Mouse (Mus musculus): ENCODE results near the gene Gpr161.

Gene Gpr161

DNA sequence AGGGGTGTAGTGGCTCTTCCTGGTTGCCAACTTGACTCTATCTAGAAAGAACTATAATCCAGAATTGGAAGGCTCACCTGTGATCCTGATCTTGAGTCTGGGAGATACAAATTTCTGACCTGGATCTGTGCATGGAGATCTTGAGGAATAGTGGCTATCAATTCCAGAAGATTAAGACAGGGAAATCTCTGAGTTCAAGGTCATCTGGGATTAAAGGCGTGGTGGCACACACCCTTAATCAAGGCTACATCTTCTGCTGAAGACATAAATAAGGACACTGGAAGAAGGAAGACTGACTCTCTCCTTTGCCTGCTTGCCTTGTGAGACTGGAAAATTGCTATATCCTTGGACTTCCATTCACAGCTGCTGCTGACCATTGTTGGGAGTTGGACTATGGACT, at the start of gene Gpr161:
TSS of gene Gpr161 (plus strand) at position 301 of the 400 bp plus-strand sequence.
- no peak for DNase-seq

- DNase-seq, result no peak
These were observed 49.0 kb upstream of the Gpr161 start for GRCm38 (mm10) chr1:165246587-165246986.

- no peak for DNase-seq
These were observed 48.5 kb upstream of the Gpr161 start for GRCm38 (mm10) chr1:165247085-165247484.

DNA sequence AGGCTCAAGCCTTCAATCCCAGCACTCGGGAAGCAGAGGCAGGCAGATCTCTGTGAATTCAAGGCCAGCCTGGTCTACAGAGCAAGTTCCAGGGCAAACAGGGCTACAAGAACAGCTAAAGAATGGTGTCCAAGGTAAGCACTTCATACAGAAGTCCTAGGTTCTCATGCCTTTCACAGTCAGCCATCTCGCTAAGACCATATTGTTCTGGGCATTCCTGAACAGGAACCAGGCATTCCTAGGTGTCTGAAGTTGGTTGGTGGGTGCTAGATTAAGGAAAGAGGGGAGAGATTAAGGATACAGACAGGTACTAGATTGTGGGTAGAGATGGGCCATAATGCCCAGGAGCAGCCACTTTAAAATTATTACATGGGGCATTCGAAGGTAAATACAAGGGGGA, 47.8 kb upstream of the Gpr161 start:
- DNase-seq, result no peak

DNA sequence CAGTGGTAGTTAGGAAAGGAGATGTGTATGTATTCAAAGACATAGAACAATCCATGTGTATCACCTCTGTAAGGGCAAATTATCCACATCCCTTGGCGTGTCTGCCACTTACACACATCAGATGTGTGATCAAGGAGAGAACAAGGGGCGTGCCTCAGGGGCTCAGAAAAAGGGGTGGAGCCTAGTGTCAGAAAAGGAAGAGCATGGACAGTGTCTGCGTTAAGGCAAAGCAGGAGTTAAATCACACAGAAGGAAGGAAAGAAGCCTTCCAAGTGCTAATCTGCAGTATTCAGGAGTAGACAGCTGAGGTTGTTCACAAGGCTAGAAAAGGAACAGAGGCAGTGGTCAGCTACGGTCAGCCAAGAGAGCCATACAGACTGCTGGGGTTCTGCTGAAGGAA, 46.7 kb upstream of the Gpr161 start:
- DNase-seq, result no peak

GRCm38 (mm10) chr1:165250546-165250945, 45.0 kb upstream of the Gpr161 start:
- no peak for DNase-seq

GRCm38 (mm10) chr1:165252027-165252671, 43.4 kb upstream of the Gpr161 start:
- peak; percentile 34 to 55 for DNase-seq

GRCm38 (mm10) chr1:165274946-165275345, 20.6 kb upstream of the Gpr161 start:
- no peak for DNase-seq

DNA sequence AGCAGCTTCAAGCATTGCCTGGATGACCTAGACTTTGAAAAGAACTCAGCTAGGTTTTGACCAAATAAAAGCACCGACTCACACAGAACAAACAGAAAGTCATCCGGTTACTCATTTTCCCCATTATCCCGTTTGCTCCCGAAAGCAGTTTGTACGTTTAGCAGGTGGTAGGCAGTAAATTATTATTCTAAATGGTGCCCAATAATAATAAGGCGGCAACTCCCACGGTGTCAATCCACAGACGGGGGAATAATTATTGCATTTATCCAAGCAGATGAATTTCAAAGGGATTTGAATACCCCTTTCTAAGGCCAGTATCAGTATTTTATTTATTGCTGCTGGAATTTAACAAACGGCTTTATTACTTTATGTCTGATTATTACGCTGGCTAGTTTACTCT, 14.8 kb upstream of the Gpr161 start:
- DNase-seq, result no peak

DNA sequence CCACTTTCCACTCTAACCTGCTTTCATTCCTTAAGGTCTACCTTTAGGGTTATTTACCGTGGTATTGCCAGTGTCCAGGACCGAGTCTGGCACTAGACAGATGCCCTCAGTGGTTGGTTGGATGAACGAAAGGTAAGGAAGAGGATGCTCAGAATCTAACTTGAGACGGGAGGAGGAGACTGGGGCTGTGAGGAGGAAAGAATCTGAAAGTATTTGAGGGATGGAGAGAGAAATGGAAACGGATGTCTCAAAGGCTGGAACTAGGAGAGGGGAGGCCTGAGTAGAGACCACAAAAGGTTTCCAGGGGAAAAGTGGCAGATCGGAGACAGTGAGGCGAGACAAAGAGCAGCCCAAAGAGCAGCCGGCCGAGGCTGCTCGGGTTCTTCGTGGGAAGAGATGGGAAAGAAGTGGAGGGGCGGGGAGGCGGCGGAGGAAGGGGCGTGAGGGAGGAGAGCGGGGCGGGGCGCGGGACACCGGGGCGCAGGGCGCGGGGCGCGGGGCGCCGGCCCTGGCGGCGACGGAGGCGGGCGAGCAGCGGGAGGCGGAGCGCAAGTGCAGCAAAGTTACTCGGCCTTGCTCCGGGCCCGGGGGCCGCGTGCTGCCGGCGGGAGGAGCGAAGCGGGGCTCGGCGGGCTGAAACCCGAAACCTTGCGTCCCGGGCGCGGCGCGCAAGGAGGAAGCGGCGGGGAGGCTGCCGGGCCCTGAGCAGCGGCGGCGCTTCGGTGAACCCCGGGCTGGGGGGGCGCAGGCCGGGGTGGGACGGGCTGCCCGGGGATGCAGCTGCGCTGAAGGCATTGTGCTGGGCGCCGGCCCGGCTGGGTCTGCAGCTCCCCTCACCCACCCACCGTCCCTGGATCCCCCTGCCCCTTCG, 14.0 kb upstream of the Gpr161 start:
- DNase-seq, result peak; percentile 5 to 30

- DNase-seq, result no peak
These were observed 13.2 kb upstream of the Gpr161 start for GRCm38 (mm10) chr1:165282222-165282966.

DNA sequence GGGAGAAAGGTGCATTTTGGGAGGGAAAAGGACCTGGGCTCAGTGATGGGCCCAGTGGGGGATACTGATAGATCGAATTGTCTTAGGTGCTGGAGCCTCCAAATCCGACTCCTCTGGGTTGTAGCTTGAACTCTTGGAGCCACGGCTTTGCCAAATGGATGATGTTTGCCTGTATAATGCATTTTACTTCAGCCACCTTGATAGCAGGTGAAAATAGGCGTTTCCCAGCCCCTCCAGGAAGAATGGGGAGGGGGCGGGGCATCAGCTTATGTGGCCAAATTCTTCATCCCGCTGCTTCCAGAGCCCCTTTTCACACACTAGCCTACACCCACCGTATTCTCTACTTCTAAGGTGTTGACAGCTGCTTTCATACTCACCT, 12.6 kb upstream of the Gpr161 start:
- DNase-seq, result no peak

DNA sequence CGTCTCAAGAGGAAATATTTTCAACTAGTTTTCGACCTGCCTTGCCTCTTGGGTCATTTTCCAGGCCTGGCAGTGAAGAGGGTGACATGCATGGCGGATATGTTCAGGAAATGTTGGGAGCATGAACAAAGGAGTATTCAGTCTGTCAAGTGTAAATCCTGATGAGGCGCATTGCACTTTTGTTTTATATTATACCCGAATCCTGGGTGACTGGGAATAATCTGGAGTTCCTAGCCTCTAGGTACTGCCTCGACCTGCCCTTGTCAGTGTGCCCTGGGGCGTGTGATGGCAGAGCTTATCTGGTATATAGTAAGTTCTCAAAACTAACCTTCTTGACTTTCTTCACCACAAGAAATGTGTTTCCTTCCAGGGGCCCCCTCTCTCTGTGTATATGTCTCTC, 11.5 kb upstream of the Gpr161 start:
- DNase-seq, result no peak

DNA sequence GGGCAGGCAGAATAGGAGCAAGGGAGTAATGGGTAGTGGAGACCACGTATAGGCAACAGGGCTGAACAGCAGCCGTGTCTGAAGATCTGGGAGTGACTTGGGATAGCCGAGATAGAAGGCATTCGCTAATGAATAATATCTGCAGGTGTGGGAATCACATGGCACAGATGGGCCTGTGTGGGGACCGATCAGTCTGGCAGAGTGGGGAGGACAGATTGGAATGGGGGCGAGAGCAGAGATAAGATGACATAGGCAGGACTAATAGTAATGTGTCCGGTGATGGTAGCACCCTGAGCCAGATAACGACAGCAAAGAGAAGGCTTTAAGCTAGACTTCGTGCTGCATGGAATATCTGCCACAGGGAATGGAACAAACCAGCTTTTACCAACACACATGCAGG, 7.4 kb upstream of the Gpr161 start:
- no peak for DNase-seq

- DNase-seq, result no peak
These were observed 5.8 kb upstream of the Gpr161 start for GRCm38 (mm10) chr1:165289831-165290230.

DNA sequence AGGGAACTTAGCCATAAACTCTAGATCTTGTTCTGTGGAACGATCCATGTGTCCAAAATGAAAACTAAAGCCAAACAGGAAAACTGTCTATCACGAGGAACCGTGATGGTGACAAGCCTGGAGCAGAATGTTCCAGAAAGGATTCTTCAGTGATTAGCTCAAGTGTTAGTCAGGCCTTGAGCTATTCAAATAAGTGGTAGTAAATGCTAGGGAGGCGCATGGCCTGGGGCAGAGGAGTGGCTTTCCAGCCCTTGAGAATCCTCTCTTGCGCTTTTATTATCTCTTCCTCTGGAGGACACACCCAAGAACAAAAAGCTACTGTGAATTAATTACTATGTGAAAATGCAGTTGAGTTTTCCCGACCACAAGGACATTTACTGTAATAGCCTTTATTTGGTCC, 4.0 kb upstream of the Gpr161 start:
- DNase-seq, result no peak

GRCm38 (mm10) chr1:165301108-165301507, 5.5 kb downstream of the Gpr161 start:
- no peak for DNase-seq

DNA sequence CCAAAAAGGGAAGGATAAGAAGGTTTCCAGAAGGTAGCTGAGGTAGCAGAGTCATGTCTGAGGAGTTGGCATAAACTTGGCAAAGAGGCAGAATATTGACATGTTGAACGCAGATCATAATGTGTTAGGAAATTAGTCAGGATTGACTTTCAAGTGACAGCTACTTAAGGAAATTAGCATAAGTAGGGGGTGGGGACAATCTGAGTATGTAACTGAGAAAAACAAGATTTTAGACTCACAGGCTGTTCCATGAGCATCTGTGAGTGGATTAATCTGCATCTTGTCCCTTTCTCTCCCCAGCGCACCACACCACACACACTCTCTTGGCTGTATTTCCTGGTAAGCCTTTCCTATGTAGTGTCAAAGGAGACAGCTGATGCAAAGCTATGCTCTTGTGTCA, 6.0 kb downstream of the Gpr161 start:
- DNase-seq, result no peak

DNA sequence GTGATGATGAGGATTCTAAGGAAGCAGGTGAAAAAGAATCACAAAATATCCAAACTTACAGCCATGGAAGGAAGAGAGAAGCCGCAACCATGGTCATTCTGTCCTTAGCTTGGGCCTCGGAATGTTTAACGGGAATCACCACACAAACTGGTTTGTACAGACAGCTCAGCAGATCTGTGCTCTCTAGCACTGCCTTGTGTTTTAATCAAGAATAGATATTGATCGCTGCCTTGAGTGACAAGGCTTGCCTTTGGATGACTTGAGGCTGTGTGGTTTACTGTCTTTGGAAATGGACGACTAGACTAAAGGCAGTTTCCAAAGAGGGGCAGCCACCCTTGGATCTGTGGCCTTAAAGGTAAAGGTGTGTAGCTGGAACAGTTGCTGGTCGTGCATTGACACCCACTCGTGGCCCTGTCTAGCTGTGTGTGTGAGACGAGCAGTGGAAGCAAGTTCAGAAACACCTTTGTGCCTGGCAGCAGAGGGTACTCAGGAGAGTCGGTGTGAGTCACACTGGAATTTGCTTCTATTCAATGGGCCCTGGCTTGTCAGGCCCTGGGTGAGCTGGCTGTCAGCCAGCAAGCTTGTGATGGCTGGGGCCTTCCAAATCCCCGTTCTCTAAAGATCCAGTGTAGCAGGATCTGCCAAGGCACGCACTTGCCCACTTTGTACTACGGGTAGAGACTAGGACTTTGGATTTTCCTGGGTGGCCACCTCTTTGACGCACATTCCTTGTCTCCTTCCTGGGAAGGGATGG, 7.0 kb downstream of the Gpr161 start:
- DNase-seq, result no peak

DNA sequence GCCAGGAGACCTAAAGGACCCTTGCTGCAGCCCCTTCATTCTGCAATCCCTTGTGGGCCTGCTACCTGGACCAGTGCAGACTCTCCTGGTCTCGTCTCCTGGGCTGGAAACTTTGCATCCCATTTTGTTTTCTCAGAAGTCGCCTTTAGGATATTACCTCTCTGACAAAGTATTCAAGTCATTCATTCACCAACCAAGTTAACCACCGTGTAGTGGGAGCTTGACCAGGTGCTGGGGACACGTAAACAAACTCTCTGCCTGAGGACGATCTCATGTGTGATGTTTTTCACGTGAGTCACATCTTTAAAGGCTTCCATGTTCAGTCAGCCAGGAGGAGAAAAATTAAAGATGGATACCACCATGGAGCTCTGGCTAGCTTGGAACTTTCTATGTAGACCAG, 7.6 kb downstream of the Gpr161 start:
- DNase-seq, result no peak

GRCm38 (mm10) chr1:165304341-165304740, 8.8 kb downstream of the Gpr161 start:
- no peak for DNase-seq

GRCm38 (mm10) chr1:165308180-165308579, 12.6 kb downstream of the Gpr161 start:
- DNase-seq, result no peak

DNA sequence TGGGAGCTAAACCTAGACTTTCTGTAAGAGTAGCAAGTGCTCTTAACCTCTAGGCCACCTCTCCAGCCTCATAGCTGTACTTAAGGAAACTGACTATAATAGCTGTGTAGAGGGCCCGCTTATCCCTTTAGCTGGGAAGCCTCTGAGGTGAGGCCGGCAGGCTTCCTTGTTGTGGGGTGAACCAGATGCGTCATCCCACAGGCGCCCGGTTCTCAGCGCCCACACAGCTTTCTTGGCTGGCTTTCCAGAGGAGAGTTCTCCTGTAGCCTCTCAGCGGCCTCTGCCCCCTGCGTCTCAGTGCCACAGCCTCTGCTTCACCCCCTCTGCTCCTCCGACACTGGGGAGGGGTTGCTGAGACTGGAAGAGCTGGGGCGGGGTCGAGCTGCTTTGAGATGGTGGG, 20.8 kb downstream of the Gpr161 start:
- DNase-seq, result no peak

Data from cerebellum, adult 18-20 months (tissue).